Mouse (Mus musculus): ENCODE data around the gene H2-DMa.
A peak's percentile ranks its signal among the peaks of the same experiment; 100 is the strongest.

The H2-DMa gene

DNA sequence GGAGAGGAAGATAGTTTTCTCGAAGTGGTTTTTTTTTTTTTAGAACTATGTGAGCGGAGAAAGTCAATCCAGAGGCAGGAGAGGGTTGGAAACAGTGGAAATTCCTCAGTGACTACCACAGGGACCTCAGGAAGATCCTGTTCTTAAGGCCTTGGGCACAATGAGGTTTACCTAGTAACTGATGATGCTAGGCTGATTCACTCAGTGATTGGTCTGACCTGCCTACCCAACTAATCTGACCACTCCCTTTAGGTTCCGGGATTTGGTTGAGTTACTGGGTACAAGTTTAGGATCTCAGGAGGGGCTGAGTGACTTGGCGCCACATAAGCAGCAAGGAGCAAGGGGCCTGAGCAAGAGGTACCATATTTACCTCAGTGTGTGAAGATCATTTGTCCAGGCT lies 33.6 kb downstream of the H2-DMa start, which contains the start of gene H2-DMb1:
H2-DMb1 (plus strand) TSS at position 150 of the 400 bp plus-strand sequence.
- DNase-seq (ENCODE audit: low spot score in 2 of 2): peak; percentile 80 to 82

- DNase-seq (ENCODE audit: low spot score in 2 of 2): no peak
Measured at GRCm38 (mm10) chr17:34155534-34155933, 36.2 kb downstream of the H2-DMa start.

DNA sequence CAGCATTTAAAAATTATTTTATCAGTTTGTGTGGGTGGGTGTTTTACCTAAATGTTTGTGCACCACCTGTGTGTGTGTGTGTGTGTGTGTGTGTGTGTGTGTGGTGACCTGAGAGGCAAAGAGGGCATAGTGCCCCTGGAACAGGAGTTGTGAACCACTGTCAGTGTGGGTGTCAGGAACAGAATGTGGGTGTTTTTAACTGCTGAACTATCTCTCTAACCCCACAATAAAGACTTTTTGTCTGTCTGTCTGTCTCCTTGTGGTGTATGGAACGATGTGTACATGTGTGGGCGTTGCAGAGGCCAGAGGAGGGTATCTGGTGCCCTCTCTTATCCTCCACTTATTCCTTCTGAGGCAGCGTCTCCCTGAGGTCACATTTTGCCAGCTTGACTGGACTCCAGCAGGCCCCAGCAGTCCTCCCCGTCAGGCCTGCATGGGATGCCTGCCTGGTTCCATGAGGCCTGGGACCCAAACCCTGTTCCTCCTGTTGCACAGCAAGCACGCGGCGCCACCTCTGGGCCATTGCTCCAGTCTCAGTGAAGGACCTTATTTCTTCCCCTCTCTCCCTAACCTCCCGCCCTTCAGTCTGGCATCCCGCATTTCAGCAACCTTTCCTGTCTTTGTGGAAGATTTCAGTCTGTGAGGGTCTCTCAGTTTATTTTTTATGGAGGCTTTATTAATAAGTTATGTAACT lies 45.0 kb downstream of the H2-DMa start:
- peak; percentile 71 to 74 for DNase-seq (ENCODE audit: low spot score in 2 of 2)

GRCm38 (mm10) chr17:34165033-34165730 lies 45.8 kb downstream of the H2-DMa start:
- DNase-seq (ENCODE audit: low spot score in 2 of 2): no peak

DNA sequence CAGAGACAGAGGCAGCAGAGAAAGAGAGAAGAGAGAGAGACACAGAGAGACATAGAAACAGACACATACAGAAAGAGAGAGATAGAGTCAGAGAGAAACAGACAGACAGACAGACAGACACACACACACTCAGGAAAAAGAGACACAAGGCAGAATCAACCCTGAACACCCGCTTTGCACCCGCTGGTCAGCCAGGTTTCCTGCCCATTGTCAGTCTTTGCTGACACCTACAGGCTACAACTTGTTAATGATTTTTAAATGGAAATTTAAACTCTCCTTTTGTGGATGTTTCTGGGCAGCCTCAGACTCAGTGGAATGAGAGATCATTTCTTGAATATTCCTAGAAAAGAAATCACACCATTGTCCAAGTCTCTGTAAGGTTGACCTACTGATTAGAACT lies 49.9 kb downstream of the H2-DMa start:
- peak; percentile 62 to 67 for DNase-seq (ENCODE audit: low spot score in 2 of 2)

GRCm38 (mm10) chr17:34170487-34170876 lies 51.1 kb downstream of the H2-DMa start:
- no peak for DNase-seq (ENCODE audit: low spot score in 2 of 2)

DNA sequence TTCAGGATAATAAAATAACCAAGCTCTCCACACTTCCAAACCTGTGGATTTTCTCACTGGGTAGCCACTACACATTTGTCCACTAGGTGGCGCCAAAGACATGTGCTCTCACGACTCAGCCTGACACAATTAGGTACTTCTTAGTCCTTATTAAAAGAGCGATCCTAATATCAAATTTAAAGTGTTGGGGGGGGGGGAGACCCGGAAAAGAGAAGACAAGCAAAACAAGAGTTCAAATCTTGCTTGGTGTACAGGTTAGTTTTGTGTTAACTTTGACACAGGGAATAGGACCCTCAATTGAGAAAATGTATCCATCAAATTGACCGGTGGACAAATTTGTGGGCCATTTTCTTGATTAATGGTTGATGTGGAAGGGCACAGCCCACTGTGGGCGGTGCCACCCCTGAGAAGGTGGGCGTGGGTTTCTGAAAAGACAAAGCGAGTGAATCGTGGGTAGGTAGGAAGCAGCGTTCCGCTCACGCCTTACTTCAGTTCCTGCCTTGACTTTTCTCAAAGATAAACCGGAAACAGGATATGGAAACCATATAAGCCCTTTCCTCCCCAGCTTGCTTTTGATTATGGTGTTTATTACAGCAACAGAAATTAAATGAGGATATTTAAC lies 51.6 kb downstream of the H2-DMa start:
- peak; percentile 90 to 92 for DNase-seq (ENCODE audit: low spot score in 2 of 2)

DNA sequence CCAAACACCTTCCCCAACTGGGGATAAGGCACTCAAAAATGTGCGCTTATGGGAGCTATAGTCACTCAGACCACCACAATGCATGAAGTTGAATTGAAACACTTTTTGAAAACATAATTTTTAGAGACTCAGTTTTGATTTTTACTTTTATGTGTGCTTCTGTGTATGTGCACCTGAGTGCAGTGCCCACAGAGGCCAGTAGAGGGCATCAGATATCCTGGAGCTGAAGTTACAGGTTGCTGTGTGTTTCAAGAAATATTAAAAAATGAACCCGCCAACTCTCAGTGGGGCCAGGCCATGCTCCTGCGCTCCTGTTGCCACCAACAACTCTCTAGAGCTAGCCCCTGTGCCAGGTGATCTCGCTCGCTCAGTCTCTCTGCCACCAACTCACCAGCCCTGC lies 53.2 kb downstream of the H2-DMa start:
- DNase-seq (ENCODE audit: low spot score in 2 of 2): no peak

GRCm38 (mm10) chr17:34174075-34174474 lies 54.7 kb downstream of the H2-DMa start:
- peak; percentile 63 to 69 for DNase-seq (ENCODE audit: low spot score in 2 of 2)

DNA sequence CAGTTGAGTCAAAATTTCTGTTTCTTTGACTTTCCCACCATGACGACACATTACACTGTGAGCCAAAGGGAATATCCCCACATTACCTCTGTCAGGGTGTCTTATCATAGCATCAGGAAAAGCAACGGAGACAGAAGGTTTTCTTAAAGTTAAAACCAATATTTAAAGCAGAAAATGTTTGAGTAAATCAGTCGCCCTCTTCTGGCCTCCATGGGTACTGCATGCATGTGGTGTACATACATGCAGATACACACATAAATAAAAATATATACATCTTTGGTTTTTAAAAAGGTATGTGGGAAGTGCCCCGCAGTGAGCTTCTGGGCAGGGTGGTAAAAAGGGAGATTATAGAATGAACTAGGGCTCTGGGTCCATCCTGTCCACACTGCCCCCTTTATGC lies 57.8 kb downstream of the H2-DMa start:
- no peak for DNase-seq (ENCODE audit: low spot score in 2 of 2)

DNA sequence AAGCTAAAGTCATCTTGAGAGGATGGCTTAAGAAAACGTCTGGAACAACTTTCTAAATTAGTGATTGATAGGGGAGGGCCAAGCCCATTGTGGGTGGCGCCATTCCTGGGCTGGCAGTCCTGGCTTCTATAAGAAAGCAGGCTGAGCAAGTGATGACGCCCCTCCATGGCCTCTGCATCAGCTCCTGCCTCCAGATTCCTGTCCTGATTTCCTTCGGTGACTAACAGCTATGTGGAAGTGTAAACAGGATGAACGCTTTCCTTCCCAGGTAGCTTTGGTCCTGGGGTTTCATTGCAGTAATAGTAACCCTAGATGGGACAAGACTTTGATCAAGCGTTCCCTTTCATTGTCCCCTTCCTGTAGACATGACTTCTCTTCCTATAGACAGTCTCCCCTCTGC lies 59.7 kb downstream of the H2-DMa start:
- no peak for DNase-seq (ENCODE audit: low spot score in 2 of 2)

GRCm38 (mm10) chr17:34179913-34180859 lies 60.8 kb downstream of the H2-DMa start:
- DNase-seq (ENCODE audit: low spot score in 2 of 2): peak in 1 of 2 experiments; percentile 40

DNA sequence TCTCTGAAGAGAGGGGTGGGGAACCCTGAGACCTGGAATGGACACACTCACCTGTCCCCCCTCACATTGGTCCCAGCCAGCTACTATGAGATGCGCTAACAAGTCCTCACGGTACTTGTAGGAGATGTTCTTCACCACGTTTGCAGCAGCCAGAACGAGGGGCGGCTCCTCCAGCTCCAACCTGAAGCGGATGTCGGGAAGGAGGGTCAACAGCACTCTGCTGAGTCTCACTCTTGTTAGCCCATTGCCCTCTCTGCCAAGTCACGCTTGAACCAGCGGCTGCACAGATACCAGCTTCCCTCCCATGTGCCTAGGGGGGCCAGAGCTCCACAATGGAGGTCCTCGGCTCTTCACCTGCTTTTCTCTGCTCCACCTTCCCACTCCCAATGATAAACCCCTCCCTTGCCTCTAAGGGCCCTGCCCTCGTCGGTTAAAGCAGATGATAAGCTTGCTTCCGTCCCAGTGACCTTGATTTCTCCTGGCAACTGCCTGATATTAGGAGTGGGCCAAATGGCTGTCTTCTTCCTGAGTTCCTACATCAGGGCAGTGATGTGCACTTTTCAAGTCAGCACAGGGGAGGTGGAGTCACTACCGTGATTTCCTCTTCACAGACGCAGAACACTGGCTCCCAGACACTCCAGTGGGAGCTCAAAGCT lies 64.4 kb downstream of the H2-DMa start:
- no peak for DNase-seq (ENCODE audit: low spot score in 2 of 2)

DNA sequence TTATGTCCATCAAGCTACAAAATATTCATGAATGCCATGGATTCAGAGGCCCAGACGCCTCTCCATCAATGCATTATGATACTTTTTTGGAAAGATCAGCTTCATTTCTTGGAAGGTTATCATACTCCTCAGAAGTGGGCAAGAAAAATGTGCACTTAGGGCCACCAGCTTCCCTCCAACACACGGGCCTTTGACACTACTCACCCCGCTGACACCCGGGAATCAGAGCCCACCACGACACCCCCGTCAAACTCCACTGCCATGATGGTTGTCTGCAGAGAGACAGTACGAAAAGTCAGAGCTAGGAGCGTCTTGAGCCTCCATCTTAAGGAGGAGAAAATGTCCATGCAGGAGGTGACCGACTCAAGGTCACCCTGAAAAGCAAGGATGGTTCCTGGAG lies 66.2 kb downstream of the H2-DMa start:
- DNase-seq (ENCODE audit: low spot score in 2 of 2): no peak

DNA sequence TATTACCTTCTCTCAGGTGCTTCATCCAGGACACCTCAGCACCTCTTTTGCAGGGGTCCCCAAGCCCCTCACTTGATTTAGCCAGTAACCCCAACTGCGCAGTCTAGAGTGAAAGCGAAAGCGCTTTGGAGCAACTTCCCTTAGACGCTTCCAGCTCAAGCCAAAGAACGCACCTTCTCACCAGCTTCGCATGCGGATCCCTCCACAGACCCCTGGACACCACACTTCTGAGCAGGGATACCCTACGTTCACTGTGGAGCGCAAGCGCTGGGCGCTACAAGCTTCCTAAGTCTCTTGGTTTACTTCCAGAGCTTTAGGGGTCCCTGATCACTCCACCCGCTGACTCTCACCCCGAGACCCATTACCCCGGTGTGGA lies 67.5 kb downstream of the H2-DMa start:
- no peak for DNase-seq (ENCODE audit: low spot score in 2 of 2)

GRCm38 (mm10) chr17:34187261-34187916 lies 68.0 kb downstream of the H2-DMa start, which contains the start of the genes Tap1 and Psmb9:
Gene Tap1 (plus strand): TSS chr17:34187553.
Gene Psmb9 (minus strand): TSS chr17:34187764.
- DNase-seq (ENCODE audit: low spot score in 2 of 2): peak; percentile 98 to 99

DNA sequence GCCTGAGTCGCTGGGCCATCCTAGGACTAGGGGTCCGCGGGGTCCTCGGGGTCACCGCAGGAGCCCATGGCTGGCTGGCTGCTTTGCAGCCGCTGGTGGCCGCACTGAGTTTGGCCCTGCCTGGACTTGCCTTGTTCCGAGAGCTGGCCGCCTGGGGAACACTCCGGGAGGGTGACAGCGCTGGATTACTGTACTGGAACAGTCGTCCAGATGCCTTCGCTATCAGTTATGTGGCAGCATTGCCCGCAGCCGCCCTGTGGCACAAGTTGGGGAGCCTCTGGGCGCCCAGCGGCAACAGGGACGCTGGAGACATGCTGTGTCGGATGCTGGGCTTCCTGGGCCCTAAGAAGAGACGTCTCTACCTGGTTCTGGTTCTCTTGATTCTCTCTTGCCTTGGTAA lies 68.7 kb downstream of the H2-DMa start:
- peak; percentile 36 to 55 for DNase-seq (ENCODE audit: low spot score in 2 of 2)
